Mouse (Mus musculus) ovary, adult 10 weeks (tissue): ENCODE data around the gene Tmem86b. TPM values are rescaled to one million over a fixed set of nuclear protein-coding genes. Genes with fewer than 3 reads are reported as not detected.

Source experiments
- polyA plus RNA-seq: library from polyadenylated mRNA; stranded (reverse); fragments of 350-450 nt; fragmentation: Illumina TruSeq; extraction: RNeasy Lipid Tissue Mini Kit (QIAGEN cat#74804); gene quantifications from one replicate; pipeline ENCODE4 v1.2.3, GENCODE M21; 2014

Tmem86b gene
- not detected for polyA plus RNA-seq

DNA sequence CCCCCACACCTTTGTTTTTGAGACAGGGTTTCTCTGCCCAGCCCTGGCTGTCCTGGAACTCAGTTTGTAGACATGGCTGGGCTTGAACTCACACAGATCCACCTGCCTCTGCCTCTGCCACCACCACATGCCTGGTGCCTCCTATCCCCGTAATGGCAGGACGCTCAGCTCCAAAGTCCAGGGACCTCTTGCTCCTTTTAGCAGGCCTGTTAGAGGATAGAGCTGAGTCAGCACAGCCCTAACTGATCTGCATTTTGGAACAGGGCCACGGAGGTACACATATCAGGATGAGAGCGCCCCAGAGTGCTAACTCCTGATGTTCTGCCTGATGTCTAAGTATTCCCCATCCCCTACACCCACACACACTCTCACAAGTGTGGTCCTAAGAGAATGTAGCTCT is at the start of gene Tmem86b:
Gene Tmem86b, minus strand, starts transcription at position 392 of the 400 bp plus-strand sequence.

GRCm38 (mm10) chr7:4658912-4659551 is 27.8 kb upstream of the Tmem86b start, which contains the start of gene Ppp6r1:
Ppp6r1 (minus strand) TSS chr7:4659019.

GRCm38 (mm10) chr7:4603873-4604272 is 27.3 kb downstream of the Tmem86b start, which contains the start of gene Ptprh:
Ptprh (minus strand) TSS chr7:4604041.

Other genes starting within 250 kb of the Tmem86b start
- 0.20 TPM for gene Gp6, start 233.7 kb downstream of the Tmem86b start, polyA plus RNA-seq
- 6.3 TPM for gene Rdh13, start 185.8 kb downstream of the Tmem86b start, polyA plus RNA-seq
- gene Eps8l1, start 170.7 kb downstream of the Tmem86b start, polyA plus RNA-seq: 2.7 TPM
- 3.7 TPM for gene Ppp1r12c, start 129.7 kb downstream of the Tmem86b start, polyA plus RNA-seq
- 0.74 TPM for gene Tnnt1, start 115.0 kb downstream of the Tmem86b start, polyA plus RNA-seq
- gene Tnni3, start 107.2 kb downstream of the Tmem86b start, polyA plus RNA-seq: 9.6 TPM
- not detected for gene Dnaaf3, start 99.0 kb downstream of the Tmem86b start, polyA plus RNA-seq
- gene Syt5, start 83.9 kb downstream of the Tmem86b start, polyA plus RNA-seq: 0.26 TPM
- gene Ptprh, start 27.4 kb downstream of the Tmem86b start, polyA plus RNA-seq: not detected
- gene Ppp6r1, start 27.6 kb upstream of the Tmem86b start, polyA plus RNA-seq: 10.6 TPM
- gene Hspbp1, start 53.6 kb upstream of the Tmem86b start, polyA plus RNA-seq: not detected
- 0.40 TPM for gene Brsk1, start 59.2 kb upstream of the Tmem86b start, polyA plus RNA-seq
- gene Tmem150b, start 93.8 kb upstream of the Tmem86b start, polyA plus RNA-seq: not detected
- gene Kmt5c, start 108.7 kb upstream of the Tmem86b start, polyA plus RNA-seq: 1.2 TPM
- not detected for gene Cox6b2, start 121.7 kb upstream of the Tmem86b start, polyA plus RNA-seq
- gene Fam71e2, start 139.9 kb upstream of the Tmem86b start, polyA plus RNA-seq: not detected
- gene Il11, start 151.4 kb upstream of the Tmem86b start, polyA plus RNA-seq: not detected
- gene Tmem190, start 151.5 kb upstream of the Tmem86b start, polyA plus RNA-seq: not detected
- 0.46 TPM for gene Tmem238, start 158.2 kb upstream of the Tmem86b start, polyA plus RNA-seq
- gene Rpl28, start 161.5 kb upstream of the Tmem86b start, polyA plus RNA-seq: 14.1 TPM
- gene Ube2s, start 181.2 kb upstream of the Tmem86b start, polyA plus RNA-seq: 2.0 TPM
- 0.57 TPM for gene Shisa7, start 213.3 kb upstream of the Tmem86b start, polyA plus RNA-seq
- 1.9 TPM for gene Isoc2b, start 238.8 kb upstream of the Tmem86b start, polyA plus RNA-seq
- gene Isoc2a, start 245.7 kb upstream of the Tmem86b start, polyA plus RNA-seq: 1.7 TPM